Mouse (Mus musculus): Measurements from ENCODE around the gene Zfp942.
"Not testable (repeated sequence)": the region's sequence is repeated elsewhere in the genome, so short reads cannot be mapped to it uniquely, and the experiment has no call there.

- not testable (repeated sequence) for TF ChIP-seq CTCF (IDR thresholded peaks at IDR 0.05; ENCODE audit: control insufficient read depth, insufficient read depth, insufficient read length); MYOD1 (IDR thresholded peaks at IDR 0.05; ENCODE audit: control insufficient read depth, insufficient read length, low read depth); MYOG (IDR thresholded peaks at IDR 0.05; ENCODE audit: control insufficient read depth, extremely low read depth, insufficient read length)
These were observed at the start of gene Zfp942, which contains the start of gene Zfp943 for GRCm38 (mm10) chr17:21962107-21962907.
